Mouse (Mus musculus) layer of hippocampus, adult 2 months (tissue): ENCODE data around the gene Cd164l2. TPM values are rescaled to one million over a fixed set of nuclear protein-coding genes. Genes with fewer than 3 reads are reported as not detected.
A peak's percentile ranks its signal among the peaks of the same experiment; 100 is the strongest.

Experiments used
- DNase-seq, 2 experiments: peaks; one replicate each; pipeline ENCODE4 v3.0.0; 2022; ENCODE audit warnings: low spot score in 2 of 2
- H3K27ac ChIP-seq: fragments of 200-600 bp; 2 replicates; pipeline ENCODE4 v1.8.1; 2022
- H3K4me3 ChIP-seq: fragments of 200-600 bp; 2 replicates; pipeline ENCODE4 v1.8.1; 2022; ENCODE audit warnings: mild to moderate bottlenecking
- CTCF ChIP-seq: fragments of 200-600 bp; conservative IDR thresholded peaks from 2 replicates; pipeline ENCODE4 v1.8.1; 2022; ENCODE audit warnings: antibody characterized with exemption, mild to moderate bottlenecking, moderate library complexity
- total RNA-seq, 2 experiments: library from RNA; stranded (reverse); gene quantifications; 2 replicates each; pipeline ENCODE4 v1.2.3; 2021

Gene Cd164l2
- total RNA-seq, 2 experiments from 2014 or later = 2.3 to 4.2 TPM

DNA sequence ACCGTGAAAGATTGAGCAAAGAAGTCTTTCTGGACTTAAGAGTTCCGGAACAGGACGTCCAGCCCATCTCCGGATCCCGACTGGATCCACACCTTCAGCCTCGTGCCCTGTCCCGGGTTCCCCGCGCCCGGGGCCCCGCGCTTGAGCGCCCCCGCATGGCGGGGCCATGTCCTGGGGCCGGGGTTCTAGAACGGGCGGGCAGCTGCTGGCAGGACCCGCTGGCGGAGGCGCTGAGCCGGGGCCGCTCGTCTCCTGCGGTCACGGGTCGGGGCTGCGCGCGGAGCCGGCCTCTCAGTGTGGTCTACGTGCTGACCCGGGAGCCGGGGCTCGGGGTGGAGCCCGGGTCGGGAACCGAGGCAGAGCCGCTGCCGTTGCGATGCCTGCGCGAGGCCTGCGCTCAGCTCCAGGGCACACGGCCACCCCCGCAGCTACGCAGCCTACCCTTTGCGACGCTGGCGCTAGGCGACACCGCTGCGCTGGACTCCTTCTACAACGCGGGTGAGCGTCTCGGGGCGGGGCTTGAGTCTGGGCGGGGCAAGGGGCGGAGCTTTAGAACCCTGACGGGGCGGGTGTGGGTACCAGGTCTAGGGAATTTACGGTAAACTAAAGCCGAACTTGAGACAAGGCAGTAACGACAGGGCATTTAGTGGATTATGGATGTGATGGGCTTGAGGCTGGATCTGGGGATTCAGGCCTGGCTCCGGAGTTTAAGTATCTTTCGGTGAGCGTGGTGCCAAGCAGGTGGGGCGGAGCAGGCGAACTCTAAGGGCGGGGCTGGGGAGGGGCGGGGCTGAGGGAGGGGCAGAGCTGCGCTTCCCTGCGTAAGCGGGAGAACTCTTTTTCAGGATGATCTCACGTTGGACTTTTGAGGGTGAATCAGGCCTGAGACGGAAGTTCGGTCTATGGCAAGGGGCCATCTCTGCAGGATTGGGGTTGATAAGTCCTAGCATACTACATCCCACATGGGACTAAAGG lies 29.3 kb downstream of the Cd164l2 start:
- DNase-seq = peak; percentile 85 to 86
- H3K27ac ChIP-seq = peak overlapping the region; percentile 98
- peak; percentile 66 for TF ChIP-seq CTCF
- peak overlapping the region; percentile 87 for H3K4me3 ChIP-seq

DNA sequence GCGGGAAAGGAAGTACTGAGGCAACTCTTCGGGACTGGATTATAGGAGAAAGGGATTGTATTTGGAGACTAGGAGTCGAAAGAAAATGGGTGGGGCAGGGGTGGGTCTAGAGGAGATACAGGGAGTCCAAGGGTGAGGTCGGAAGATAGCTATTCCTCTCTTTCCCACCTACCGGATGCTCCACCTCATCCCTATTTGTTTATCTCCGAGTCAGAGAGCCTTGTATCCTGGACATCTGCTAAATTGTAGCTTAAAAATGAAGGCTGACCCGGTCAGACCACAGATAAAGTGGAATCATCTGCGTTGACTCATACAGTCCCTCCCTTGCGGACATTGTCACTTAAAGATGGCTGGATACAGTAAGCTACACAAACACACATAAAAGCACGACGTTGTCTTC lies 30.0 kb downstream of the Cd164l2 start:
- TF ChIP-seq CTCF = no peak
- peak overlapping the region; percentile 98; the same call in 1 of the 2 replicates for H3K27ac ChIP-seq
- no peak for DNase-seq
- peak overlapping the region; percentile 87 for H3K4me3 ChIP-seq

DNA sequence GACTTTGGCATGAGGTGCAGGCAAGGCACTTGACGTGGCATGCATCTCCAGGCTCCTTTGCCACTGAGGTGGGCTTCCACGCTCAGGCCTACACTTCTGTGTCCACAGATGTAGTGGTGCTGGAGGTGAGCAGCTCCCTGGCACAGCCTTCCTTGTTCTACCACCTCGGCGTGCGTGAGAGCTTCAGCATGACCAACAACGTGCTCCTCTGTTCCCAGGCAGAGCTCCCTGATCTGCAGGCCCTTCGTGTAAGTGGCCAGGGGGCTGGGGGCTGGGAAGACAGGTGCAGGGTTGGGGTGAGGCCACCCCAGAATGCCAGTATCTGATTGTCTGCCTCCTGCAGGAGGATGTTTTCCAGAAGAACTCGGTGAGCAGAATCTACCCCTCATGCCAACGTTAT lies 30.8 kb downstream of the Cd164l2 start:
- Histone ChIP-seq H3K27ac (no peak overlapping the region), H3K4me3 (no peak overlapping the region)
- TF ChIP-seq CTCF = no peak
- no peak for DNase-seq

DNA sequence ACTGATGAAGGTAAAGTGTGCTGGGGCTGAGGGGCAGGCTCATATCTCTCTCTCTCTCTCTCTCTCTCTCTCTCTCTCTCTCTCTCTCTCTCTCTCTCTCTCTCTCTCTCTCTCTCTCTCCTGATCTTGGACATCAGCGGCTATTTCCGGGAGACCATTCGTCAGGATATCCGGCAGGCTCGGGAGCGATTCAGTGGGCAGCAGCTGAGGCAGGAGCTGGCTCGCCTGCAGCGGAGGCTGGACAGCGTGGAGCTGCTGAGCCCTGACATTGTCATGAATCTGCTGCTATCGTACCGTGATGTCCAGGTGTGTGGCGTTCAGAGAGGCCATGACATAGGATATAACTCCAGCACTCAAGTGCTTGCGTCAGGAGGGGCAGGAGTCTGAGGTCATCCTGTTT lies 31.6 kb downstream of the Cd164l2 start:
- no peak overlapping the region for H3K4me3 ChIP-seq
- no peak overlapping the region for H3K27ac ChIP-seq
- DNase-seq = no peak
- no peak for TF ChIP-seq CTCF

DNA sequence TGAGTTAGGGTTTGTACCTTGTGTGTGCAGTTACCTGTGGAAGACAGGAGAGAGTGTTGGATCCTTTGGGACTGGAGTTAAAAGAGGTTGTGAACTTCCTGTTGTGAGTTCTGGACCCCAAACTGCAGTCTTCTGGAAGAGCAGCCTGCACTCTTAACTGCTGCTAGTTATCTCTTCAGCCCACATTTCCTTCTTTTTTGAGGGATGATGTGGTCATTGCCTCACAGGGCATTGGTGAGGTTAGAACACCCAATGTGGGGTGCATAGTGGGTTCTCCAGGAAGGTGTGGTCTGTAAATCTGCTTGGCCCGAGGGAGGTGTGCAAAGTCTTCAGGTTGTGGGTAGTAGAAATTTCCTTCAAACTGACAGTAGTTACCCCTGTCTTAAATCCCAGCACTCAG lies 32.4 kb downstream of the Cd164l2 start:
- DNase-seq = no peak
- Histone ChIP-seq H3K27ac (no peak overlapping the region), H3K4me3 (no peak overlapping the region)
- TF ChIP-seq CTCF = no peak

DNA sequence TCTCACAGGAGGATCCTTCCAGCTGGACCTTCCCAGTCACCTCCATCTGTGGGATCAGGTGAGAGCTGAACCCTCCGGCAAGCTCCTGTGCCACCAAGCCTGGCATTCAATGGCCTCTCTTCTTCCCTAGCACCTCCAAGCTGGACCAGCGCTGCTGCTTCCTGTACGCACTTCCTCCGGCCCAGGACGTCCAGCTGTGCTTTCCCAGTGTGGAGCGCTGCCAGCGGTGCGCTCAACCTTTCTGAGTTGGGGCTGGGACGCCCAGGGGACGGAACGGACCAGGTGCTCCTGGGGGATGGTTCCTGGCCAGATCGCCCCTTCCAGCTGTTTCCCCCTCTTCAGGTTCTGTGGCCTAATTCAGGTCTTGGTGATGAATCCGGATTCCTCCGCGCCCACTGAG lies 35.1 kb downstream of the Cd164l2 start:
- no peak for TF ChIP-seq CTCF
- H3K4me3 ChIP-seq = no peak overlapping the region
- H3K27ac ChIP-seq = no peak overlapping the region
- no peak for DNase-seq

DNA sequence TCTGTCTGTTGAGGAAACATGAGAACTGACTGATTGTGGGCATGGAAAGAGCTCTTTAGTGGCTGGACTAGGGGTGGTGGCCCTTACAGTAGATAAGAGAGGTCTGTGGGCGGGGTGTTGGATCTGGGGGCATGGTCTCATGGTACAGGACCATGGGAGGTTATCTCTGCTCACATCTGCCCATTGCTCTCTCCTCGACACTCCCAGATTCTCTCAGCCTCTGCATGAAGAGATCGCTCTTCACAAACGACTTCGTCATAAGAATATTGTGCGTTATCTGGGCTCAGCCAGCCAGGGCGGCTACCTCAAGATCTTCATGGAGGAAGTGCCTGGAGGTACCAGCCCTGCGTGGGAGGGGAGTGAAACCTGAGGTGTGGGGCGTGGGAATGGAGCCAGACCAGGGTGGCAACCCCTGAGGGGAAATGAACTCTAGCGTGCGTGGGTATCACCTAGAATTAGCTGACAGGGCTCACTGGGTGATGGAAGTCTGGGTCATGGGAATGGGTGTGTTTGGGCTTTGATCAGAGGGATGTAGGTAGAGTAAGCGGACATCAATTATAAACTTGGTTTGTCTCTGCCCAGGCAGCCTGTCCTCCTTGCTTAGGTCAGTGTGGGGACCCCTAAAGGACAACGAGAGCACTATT lies 36.0 kb downstream of the Cd164l2 start:
- no peak for DNase-seq
- Histone ChIP-seq H3K27ac (no peak overlapping the region), H3K4me3 (no peak overlapping the region)
- no peak for TF ChIP-seq CTCF

DNA sequence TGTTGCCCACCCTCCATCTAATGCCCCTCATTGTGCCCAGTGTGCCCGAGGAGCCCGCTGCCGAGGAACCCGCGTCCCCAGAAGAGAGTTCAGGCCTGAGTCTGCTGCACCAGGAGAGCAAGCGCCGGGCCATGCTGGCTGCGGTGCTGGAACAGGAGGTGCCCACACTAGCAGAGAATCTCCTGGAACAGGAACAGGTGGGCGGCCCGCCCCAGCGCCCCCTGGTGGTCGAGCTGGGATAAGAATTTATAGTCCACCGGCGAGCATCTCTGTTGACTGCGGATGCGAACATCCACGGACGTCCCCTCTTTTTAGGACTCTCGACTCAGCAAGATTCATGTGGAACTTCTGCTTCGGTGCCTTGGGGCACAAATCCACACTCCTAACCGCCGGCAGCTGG lies 38.7 kb downstream of the Cd164l2 start:
- peak; percentile 96 for TF ChIP-seq CTCF
- Histone ChIP-seq H3K27ac (no peak overlapping the region), H3K4me3 (peak overlapping the region; percentile 49)
- peak; percentile 76 to 91 for DNase-seq

DNA sequence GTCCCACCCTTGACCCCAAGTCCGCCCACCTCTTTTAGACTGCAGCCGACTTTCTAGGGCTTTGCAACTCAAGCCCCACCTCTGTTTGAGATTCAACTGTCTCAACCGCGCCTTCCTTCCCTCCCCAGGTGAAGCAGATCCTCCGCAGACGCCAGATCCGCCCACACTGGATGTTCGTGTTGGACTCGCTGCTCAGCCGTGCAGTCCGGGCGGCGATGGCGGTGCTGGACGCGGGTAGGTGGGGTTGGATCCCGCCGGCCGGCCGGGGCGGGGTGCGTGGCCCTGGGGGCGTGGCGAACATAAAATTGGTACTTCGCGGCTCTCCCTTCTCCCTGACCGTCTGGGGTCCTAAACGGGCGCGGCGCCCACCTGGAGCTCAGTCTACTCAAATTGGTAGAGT lies 39.3 kb downstream of the Cd164l2 start:
- no peak for DNase-seq
- no peak for TF ChIP-seq CTCF

DNA sequence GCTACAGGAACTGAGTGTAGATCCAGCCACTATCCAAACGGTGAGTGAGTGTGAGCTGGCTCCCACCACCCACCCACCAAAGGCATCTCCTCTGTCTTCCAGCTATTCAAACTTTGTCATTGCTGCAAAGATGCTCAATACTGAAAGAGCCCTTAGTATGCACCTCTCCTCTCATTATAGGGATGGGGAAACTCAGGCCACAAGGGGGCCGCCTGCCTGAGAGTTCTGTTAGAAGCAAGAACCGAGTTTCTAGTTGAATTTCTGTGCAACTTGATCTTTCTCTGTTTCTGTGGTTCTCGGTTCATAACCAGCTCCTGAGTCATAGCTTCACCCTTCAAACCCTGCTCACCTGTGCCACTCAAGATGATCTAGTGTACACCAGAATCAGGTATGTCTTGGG lies 40.2 kb downstream of the Cd164l2 start:
- no peak for DNase-seq
- no peak overlapping the region for H3K4me3 ChIP-seq
- H3K27ac ChIP-seq = no peak overlapping the region
- TF ChIP-seq CTCF = peak; percentile 66

More for the DNA sequence above, 39.3 kb downstream of the Cd164l2 start:
- Histone ChIP-seq H3K27ac (no peak overlapping the region), H3K4me3 (peak overlapping the region; percentile 49)

DNA sequence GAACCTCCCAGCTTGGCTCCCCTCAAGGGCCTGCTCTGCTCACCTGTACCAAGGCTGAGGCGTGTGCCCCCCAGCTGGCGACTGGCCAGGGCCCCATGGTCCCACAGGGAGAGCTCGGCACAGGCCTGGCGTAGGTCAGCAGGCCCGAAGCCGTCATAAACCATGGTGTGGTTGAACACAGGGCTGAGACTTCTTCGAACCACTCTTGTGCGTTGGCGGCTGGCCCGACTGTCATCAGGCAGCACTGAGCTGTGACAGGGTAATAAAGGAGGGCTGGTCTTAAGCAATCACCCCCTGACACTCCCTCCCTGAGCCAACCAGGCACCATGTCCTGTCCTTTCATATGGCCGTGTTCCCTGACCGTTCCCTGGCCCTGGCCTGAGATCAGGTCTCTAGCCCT lies 41.5 kb downstream of the Cd164l2 start:
- H3K4me3 ChIP-seq = no peak overlapping the region
- TF ChIP-seq CTCF = no peak
- H3K27ac ChIP-seq = no peak overlapping the region
- no peak for DNase-seq

DNA sequence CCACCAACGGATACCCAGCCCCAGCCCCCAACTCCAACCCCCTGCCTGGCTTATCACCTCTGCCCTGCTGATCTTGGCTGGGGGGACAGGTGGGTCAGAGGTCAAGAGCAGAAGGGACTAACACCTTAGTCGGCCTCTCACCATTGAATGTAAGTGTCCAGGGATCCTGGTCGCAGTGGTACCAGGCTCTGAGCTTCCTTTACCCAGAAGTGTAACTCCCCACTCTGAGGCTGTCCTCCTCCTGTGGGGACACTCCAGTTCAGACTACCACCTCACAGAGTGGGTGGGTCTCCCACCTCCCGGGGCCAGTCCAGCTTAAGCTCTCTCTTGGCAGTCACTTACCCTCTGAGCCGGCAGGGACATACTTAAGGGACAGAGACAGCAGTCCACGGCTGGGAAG lies 43.5 kb downstream of the Cd164l2 start:
- no peak for DNase-seq
- no peak for TF ChIP-seq CTCF
- no peak overlapping the region for H3K27ac ChIP-seq
- H3K4me3 ChIP-seq = no peak overlapping the region

DNA sequence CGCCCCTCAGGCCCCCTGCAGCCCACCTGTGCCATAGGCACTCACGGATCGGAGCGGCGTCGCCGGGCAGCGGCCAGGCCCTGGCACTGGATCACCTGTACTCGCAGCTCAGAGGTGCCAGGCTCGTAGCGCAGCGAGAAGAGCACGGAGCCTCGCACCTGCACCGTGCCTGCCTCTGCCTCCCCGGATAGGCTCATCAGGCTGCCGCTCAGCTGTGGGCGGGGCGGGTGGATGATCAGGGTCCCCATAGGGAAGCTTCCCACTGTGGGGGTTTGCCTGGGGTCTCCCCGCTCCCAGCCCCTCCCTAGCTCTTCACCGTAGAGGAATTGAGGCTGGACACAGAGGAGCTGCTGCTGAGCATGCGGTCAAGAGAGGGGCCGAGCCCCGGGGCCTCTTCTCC lies 44.9 kb downstream of the Cd164l2 start:
- Histone ChIP-seq H3K27ac (no peak overlapping the region), H3K4me3 (no peak overlapping the region)
- DNase-seq = no peak
- TF ChIP-seq CTCF = no peak

DNA sequence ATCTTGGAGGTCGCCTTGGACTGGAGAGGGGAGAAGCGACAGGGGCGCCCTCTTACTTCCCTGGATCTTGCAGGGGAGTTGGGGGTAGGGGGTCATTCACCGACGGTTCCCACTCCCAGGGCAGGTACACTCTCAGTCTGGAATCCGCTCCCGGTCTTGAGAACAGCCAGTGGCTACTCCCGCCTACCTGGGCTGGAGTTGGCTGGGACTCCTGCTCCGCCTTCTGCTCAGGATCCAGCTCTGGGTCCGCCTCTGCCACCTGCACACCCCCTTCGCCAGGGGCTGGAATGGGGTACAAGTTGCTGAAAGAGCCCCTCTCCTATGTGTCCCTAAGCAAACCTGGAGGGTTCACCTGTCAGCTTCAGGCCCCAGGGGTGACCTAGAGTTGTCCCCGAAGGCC lies 45.3 kb downstream of the Cd164l2 start:
- no peak overlapping the region for H3K4me3 ChIP-seq
- DNase-seq = no peak
- H3K27ac ChIP-seq = no peak overlapping the region
- TF ChIP-seq CTCF = no peak
